Mouse (Mus musculus) gastrocnemius, adult 8-10 months (tissue): ENCODE results near the gene Jkamp. TPM values are rescaled to one million over a fixed set of nuclear protein-coding genes. Genes with fewer than 3 reads are reported as not detected.

Source experiments
- DNase-seq, 2 experiments: peaks; one replicate each; pipeline ENCODE4 v3.0.0; 2022; ENCODE audit warnings: low spot score in 2 of 2
- microRNA-seq: library from miRNA; unstranded; fragments of <30 nt; microRNA quantifications from one replicate; pipeline ENCODE4 v1.2.0, GENCODE M21; 2022
- total RNA-seq, 4 experiments: library from RNA; stranded (reverse); gene quantifications; 2 replicates each; pipeline ENCODE4 v1.2.4; 2022

Jkamp gene
- total RNA-seq, 4 experiments from 2014 or later, result 8.5 to 12.7 (median 10.2) TPM

GRCm38 (mm10) chr12:72086166-72086825 is 907 bp downstream of the Jkamp start:
- no peak for DNase-seq

- no peak for DNase-seq
These were observed 4.4 kb downstream of the Jkamp start for GRCm38 (mm10) chr12:72089802-72090201.

- DNase-seq, result no peak
These were observed 11.6 kb downstream of the Jkamp start for GRCm38 (mm10) chr12:72096966-72097365.

GRCm38 (mm10) chr12:72102776-72103175 is 17.4 kb downstream of the Jkamp start:
- no peak for DNase-seq

GRCm38 (mm10) chr12:72104027-72104426 is 18.6 kb downstream of the Jkamp start:
- no peak for DNase-seq

- peak; percentile 41 to 47 for DNase-seq
These were observed 19.3 kb downstream of the Jkamp start for GRCm38 (mm10) chr12:72104525-72105281.

GRCm38 (mm10) chr12:72115126-72115525 is 29.7 kb downstream of the Jkamp start:
- no peak for DNase-seq

GRCm38 (mm10) chr12:72115686-72116345 is 30.4 kb downstream of the Jkamp start:
- peak in 1 of 2 experiments; percentile 5 for DNase-seq

- DNase-seq, result no peak
These were observed 43.8 kb downstream of the Jkamp start for GRCm38 (mm10) chr12:72129203-72129602.

GRCm38 (mm10) chr12:72150786-72151185 is 65.4 kb downstream of the Jkamp start:
- DNase-seq, result no peak

Small RNA genes within 50 kb of the gene (microRNA-seq; reads per million reads assigned to microRNA genes)
- gene Gm24466, result not detected

Other genes starting within 250 kb of the Jkamp start
- gene Gpr135, start 14.5 kb upstream of the Jkamp start, total RNA-seq, result under 1 TPM; 0.07 to 0.19 (median 0.11) TPM
- gene L3hypdh, start 150 bp upstream of the Jkamp start, total RNA-seq, result 1 to 10 TPM in 3 of 4 experiments, under 1 TPM in 1; 0.48 to 1.7 (median 1.1) TPM
- not detected for gene Ccdc175, start 99.4 kb downstream of the Jkamp start, total RNA-seq